Mouse (Mus musculus) gastrocnemius, adult 8-10 months (tissue): ENCODE data around the gene Lemd2. TPM values are rescaled to one million over a fixed set of nuclear protein-coding genes. Genes with fewer than 3 reads are reported as not detected.
A peak's percentile ranks its signal among the peaks of the same experiment; 100 is the strongest.

ENCODE experiments used
- DNase-seq, 2 experiments: peaks; one replicate each; pipeline ENCODE4 v3.0.0; 2022; ENCODE audit warnings: low spot score in 2 of 2
- total RNA-seq, 4 experiments: library from RNA; stranded (reverse); gene quantifications; 2 replicates each; pipeline ENCODE4 v1.2.4; 2022

Gene Lemd2
- total RNA-seq, 4 experiments from 2014 or later = 21.1 to 24.8 (median 23.4) TPM

GRCm38 (mm10) chr17:27188883-27189282, 15.4 kb downstream of the Lemd2 start:
- no peak for DNase-seq

DNA sequence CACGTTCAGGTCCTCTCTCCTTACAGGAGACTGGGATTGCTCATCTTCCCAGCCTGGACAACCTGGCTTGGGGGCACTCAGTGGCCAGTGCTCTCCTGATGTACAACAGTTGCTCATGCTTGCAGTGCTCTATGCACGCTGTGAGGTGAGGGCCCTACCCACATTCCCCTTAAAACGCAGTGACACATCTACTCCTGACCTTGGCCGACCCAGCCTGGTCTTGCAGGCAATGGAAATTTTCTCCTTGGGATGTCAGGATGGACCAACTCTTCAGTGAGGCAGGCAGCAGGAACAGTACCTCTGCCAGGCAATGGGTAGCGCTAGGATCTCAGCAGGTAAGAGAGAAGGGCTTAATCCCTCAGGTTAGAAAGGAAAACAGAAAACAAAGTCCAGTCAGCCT, 17.2 kb downstream of the Lemd2 start:
- DNase-seq = no peak

DNA sequence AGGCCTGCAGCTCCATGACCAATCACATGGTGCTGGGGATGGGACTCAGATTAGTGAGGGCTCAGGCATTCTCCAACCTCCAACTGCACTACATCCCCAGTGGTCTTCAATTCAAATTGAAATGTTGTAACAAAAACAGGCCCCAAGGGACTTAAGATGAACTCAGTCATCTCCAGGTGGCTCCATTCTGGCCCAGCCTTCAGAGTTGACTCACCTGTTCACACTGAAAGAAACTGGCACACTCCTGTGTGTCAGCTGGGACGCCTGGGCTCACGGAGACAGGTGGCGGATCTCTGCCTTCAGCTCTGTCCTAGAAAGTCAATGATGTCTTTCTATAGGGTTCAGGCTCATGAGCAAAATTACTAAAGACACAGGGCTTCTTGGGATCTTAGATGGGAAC, 18.2 kb downstream of the Lemd2 start:
- DNase-seq = no peak

- DNase-seq = no peak
Measured at GRCm38 (mm10) chr17:27183667-27184292, 20.5 kb downstream of the Lemd2 start.

GRCm38 (mm10) chr17:27182401-27182800, 21.9 kb downstream of the Lemd2 start:
- DNase-seq = no peak

DNA sequence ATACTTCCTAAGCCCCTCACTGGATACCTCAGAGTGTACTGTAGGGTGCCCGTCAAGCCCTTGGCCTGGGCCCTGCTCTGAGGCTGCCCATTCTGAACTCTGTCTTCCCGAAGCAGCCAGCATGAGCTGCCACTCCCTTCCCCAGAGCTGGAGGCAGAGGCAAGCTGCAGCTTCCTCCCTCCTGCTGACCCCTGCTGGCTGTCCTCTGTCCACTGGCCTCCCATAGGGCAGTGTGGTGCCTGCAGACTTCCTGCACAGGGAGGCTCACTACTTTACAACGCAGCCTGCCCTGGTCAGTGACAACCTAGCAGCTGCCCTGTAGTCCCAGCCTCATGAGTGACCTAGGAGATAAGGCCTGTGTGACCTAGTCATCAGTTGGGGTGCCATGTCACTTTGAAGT, 22.6 kb downstream of the Lemd2 start:
- DNase-seq = peak; percentile 43 to 62

DNA sequence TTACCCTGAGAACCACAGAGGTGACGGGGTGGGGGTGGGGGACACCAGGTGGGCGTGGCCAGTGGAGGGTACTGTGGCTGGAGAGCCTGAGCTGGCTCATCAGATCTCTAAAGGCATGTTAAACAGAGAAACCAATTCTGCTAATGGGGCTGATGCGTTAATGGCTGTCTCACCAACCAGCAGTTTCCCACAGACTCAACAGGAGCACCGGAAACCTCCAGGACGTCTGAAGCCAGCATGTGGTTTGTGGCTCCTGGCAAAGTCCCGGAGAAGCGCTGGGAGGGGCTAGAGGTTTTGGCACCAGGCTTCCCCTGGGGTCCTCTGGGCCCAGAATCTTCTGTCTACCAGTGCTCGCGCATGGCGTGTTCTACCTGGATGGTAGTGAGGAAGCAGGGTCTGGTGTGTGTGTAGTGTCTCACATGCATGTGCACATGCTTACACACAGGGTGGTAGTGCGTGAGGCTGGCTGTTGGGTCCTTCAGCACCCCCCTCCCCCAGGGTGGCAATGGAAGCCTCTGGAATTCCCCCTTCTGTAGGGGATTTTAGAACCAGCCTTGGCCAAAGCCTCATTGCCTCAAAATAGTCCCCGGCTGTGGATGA, 24.5 kb downstream of the Lemd2 start:
- no peak for DNase-seq

- no peak for DNase-seq
Measured at GRCm38 (mm10) chr17:27178427-27179177, 25.7 kb downstream of the Lemd2 start.

GRCm38 (mm10) chr17:27178019-27178418, 26.2 kb downstream of the Lemd2 start:
- no peak for DNase-seq

GRCm38 (mm10) chr17:27176754-27177153, 27.5 kb downstream of the Lemd2 start:
- no peak for DNase-seq

GRCm38 (mm10) chr17:27176287-27176686, 28.0 kb downstream of the Lemd2 start:
- DNase-seq = no peak

- DNase-seq = no peak
Measured at GRCm38 (mm10) chr17:27175196-27175874, 28.9 kb downstream of the Lemd2 start.

DNA sequence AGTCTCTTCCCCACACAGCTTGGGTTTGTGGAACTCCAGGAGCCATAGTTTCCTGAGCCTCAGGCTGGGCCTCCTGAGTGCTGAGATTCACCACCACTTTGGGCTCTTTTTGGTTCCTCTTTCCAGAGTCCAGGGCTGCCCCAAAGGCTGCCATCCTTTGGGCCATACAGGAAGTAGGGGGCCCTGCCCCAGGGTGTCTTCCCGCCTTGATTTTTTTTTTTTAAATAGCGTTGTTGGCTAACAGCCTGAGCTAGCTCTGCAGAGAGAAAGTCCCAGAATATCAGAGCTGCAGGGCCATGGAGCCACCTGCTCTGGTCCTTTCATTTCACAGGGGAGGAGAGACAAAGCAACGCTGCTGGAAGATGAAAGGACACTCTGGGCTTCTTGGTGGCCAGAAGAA, 30.6 kb downstream of the Lemd2 start:
- DNase-seq = no peak

DNA sequence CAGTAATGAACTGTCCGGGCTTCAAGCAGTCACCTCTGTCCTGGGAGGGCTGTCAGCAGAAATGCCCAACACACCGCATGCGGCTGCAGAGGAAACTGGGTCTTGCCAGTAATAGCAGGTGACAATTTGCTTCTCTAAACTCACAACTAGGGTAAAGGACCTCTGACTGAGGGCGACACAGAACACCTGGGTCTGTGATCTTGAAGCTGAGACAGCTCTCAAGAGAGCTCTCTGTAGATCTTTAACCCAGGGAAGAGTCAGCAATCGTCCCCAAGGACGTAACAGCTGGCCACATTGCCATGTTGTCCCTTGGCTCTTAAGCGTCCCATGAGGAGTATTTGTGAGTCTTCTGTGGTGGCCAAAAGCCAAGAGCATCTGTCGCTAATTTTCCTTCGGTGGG, 31.8 kb downstream of the Lemd2 start:
- no peak for DNase-seq

GRCm38 (mm10) chr17:27171121-27171520, 33.1 kb downstream of the Lemd2 start:
- no peak for DNase-seq

DNA sequence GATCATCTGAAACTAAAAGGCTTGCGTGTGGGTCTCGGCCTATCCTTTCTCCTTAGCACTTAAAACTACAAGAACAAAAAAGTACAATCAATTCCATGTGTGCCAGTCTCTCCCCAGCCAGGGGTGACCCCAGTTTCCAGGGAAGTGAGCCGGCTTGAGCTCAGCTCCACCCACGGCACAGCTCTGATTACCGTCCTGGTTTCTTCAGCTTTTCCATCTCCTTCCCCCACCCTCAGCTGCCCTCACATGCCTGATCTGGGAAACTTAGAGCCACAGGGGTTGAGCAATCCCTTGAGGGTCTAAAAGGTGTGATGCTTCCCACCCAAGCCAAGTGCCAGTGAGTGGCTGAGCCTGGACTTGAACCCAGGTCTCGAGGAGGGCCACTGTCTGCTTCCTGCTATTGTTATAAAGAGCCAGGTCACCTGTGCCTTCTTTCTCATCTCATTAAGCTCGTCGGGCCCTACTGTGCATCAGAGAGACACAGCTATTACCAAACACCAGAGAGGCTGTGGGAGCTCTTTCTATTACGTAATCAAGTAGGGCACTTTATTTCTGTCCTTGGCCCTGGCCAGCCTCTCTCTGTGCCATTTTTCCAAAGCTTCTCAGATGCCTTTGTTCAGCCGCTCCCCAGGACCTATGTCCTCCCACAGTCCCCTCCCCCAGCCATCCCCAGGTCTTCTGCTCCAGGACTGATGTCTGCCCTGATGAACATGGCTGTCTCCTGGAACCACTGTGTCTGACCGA, 34.1 kb downstream of the Lemd2 start:
- peak in 1 of 2 experiments; percentile 48 for DNase-seq

DNA sequence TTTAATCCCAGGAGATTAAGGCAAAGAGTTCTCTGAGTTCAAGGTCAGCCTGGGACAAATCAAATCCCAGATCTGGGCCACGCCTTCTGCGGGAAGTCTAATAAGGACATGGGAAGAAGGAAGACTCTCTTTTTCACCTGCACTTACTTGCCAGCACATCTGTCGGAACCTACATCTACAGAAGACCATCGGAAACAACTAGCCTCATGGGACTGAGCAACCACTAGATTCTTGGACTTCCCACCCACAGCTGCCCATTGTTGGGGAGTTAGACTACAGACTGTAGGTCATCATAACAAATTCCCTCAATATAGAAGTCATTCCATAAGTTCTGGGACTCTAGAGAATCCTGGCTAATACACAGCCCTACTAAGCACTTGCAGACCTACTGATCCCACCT, 35.7 kb downstream of the Lemd2 start:
- no peak for DNase-seq

DNA sequence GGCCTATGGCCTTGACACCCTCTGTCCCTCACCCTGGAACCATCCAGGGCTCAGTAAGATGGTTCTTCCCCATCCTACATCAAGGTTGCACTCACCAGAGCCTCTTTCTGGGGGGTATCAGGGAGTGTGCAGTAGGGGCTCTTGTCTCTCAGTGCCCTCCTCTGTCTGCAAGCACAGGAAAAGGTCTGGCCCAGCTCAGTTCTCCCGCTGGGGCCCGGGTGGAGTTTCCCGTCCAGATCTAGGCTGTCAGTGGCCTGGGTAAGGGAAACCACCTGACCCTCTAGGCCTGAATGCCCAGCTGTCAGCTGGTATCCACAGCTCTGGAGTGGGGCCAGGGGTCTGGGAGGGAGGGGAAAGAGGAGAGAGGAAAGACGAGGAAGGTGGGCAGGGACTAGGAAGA, 36.7 kb downstream of the Lemd2 start, which contains the start of gene Ip6k3:
Gene Ip6k3, minus strand, starts transcription at position 251 of the 400 bp plus-strand sequence.
- DNase-seq = peak; percentile 57 to 76

GRCm38 (mm10) chr17:27166901-27167300, 37.4 kb downstream of the Lemd2 start:
- DNase-seq = peak; percentile 54 to 57

GRCm38 (mm10) chr17:27165054-27165773, 39.1 kb downstream of the Lemd2 start:
- peak in 1 of 2 experiments; percentile 52 for DNase-seq

GRCm38 (mm10) chr17:27160905-27161304, 43.4 kb downstream of the Lemd2 start:
- peak; percentile 72 to 84 for DNase-seq
